Mouse (Mus musculus) neural tube, embryonic 14.5 days (tissue): ENCODE results near the gene Gm17662. TPM values are rescaled to one million over a fixed set of nuclear protein-coding genes. Genes with fewer than 3 reads are reported as not detected.

Experiments used
- ATAC-seq: fragments of 200-750 bp; cut with Nextera tagmentation; 2 replicates; pipeline ENCODE4 v1.8.0; 2017; ENCODE audit warnings: low read depth, mild to moderate bottlenecking, moderate TSS enrichment, moderate library complexity
- H3K27ac ChIP-seq: fragments of 300-500 bp; sonication (generic); 2 replicates; pipeline ENCODE4 v1.5.1; 2014; ENCODE audit warnings: low read depth, mild to moderate bottlenecking, control low read depth, low read length, moderate library complexity, mixed read lengths
- H3K27me3 ChIP-seq: fragments of 300-500 bp; sonication (generic); 2 replicates; pipeline ENCODE4 v1.6.1; 2014; ENCODE audit warnings: low read length; ENCODE audit not compliant: control insufficient read depth, insufficient read depth
- H3K36me3 ChIP-seq: fragments of 300-500 bp; sonication (generic); 2 replicates; pipeline ENCODE4 v1.6.1; 2014; ENCODE audit warnings: low read length, mixed read lengths; ENCODE audit not compliant: control insufficient read depth, insufficient read depth
- H3K4me1 ChIP-seq: fragments of 300-500 bp; sonication (generic); 2 replicates; pipeline ENCODE4 v1.6.1; 2014; ENCODE audit warnings: low read length; ENCODE audit not compliant: control insufficient read depth, insufficient read depth
- H3K4me2 ChIP-seq: fragments of 300-500 bp; sonication (generic); 2 replicates; pipeline ENCODE4 v1.6.1; 2014; ENCODE audit warnings: mild to moderate bottlenecking, low read depth, low read length, control low read depth
- H3K4me3 ChIP-seq: fragments of 300-500 bp; sonication (generic); 2 replicates; pipeline ENCODE4 v1.5.1; 2014; ENCODE audit warnings: low read depth, low read length, control low read depth, mixed read lengths
- H3K9ac ChIP-seq: fragments of 300-500 bp; sonication (generic); replicated peaks from 2 replicates; pipeline ENCODE4 v1.6.1; 2014; ENCODE audit warnings: low read depth, mild to moderate bottlenecking, control low read depth, low read length, mixed read lengths
- H3K9me3 ChIP-seq: fragments of 300-500 bp; sonication (generic); 2 replicates; pipeline ENCODE4 v1.6.1; 2016; ENCODE audit warnings: low read length; ENCODE audit not compliant: control insufficient read depth
- WGBS: fragments of 180-500 bp; shearing (Covaris S2); extraction: QIAGEN DNeasy Blood & Tissue Kit; methylation state at CpG from one replicate; pipeline ENCODE4 v1.1.7; 2014; 5-methylcytosine and 5-hydroxymethylcytosine counted together
- polyA plus RNA-seq: library from polyadenylated mRNA; unstranded; fragments of >200 nt; fragmentation: Nextera tagmentation; extraction: Ambion mirVana; gene quantifications from 2 replicates; pipeline ENCODE4 v1.2.1, GENCODE M21; 2014

Gm17662 gene
- polyA plus RNA-seq, 1 experiment from 2014 or later = not detected

DNA sequence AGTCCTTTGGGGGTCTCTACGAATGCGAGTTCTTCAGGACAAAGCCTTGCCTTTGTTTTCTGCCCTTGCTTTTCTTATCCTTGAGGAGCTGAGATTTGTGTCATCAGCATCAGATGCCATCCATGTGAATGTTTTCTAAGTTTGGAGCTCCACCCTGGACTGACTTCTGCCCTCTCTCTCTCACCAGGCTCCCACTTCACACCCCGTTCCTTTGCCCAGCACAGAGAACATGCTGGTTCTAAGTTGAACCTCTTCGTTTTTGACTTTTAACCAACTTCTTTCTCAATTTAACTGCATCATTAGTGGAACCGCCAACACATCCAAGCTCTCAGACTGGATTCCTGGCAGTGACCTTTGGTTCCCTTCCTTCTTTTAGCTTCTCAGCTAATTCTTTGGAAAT lies 13.1 kb downstream of the Gm17662 start:
- Histone ChIP-seq H3K9ac (no peak overlapping the region), H3K36me3 (no peaks in the 10 kb centered on the region), H3K27me3 (no peaks in the 10 kb centered on the region), H3K4me2 (no peak overlapping the region), H3K27ac (no peak overlapping the region), H3K4me1 (no peaks in the 10 kb centered on the region), H3K4me3 (no peak overlapping the region), H3K9me3 (no peaks in the 10 kb centered on the region)
- no peak for ATAC-seq
- 86% methylated on average over 5 of the region's 5 CpGs for WGBS

DNA sequence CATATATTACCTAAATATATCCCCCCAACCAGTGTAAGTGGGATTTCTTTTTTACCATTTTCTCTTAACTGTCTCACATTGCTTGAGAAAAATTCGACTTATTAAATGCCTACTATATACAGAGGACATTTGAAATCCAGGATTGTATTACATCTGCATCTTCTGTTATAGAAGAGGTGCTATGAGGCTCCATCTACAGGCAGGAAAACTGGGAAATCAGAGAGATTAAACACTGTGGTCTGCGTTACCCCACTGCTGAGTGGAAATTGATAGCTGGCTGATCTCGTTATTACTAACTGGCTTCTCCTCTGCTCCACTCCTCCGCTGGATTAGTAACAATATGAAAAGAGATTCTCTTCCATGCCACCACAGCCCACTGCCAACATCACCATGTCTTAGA lies 18.7 kb downstream of the Gm17662 start:
- Histone ChIP-seq H3K27me3 (no peaks in the 10 kb centered on the region), H3K4me1 (no peaks in the 10 kb centered on the region), H3K27ac (no peak overlapping the region), H3K9ac (no peak overlapping the region), H3K4me3 (no peak overlapping the region), H3K9me3 (no peaks in the 10 kb centered on the region), H3K4me2 (no peak overlapping the region), H3K36me3 (no peaks in the 10 kb centered on the region)
- ATAC-seq = no peak
- WGBS = 76% methylated on average over 4 of the region's 4 CpGs

DNA sequence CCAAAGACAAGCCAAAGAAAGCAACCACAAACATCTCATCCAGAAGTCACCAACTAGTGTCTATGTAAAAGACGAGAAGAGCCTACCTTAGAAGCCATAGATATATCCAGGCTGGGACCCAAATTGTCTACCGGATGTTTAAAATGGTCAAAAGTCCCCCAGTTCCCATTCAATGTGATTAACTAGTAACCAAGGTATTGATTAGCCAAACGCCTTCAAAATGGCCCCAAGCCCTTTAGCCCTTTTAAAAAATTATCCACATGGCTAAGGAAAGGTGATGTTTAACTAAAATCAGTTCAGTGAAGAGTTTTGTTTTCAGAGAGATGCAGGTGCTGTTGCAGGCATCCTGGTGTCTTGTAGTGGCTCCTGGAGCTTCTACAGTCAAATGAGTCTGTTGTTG lies 19.2 kb downstream of the Gm17662 start, which contains the start of gene C8a:
C8a (minus strand) TSS at position 76 of the 400 bp plus-strand sequence.
- no peak within 1 kb of the TSS for H3K4me2 ChIP-seq
- no peak for ATAC-seq
- H3K36me3 ChIP-seq = no peaks in the 10 kb centered on the region
- no peak within 1 kb of the TSS for H3K4me3 ChIP-seq
- no peaks in the 10 kb centered on the region for H3K9me3 ChIP-seq
- H3K27ac ChIP-seq = no peak within 1 kb of the TSS
- 87% methylated on average over 3 of the region's 3 CpGs for WGBS
- H3K4me1 ChIP-seq = no peaks in the 10 kb centered on the region
- H3K27me3 ChIP-seq = no peaks in the 10 kb centered on the region
- no peak within 1 kb of the TSS for H3K9ac ChIP-seq

DNA sequence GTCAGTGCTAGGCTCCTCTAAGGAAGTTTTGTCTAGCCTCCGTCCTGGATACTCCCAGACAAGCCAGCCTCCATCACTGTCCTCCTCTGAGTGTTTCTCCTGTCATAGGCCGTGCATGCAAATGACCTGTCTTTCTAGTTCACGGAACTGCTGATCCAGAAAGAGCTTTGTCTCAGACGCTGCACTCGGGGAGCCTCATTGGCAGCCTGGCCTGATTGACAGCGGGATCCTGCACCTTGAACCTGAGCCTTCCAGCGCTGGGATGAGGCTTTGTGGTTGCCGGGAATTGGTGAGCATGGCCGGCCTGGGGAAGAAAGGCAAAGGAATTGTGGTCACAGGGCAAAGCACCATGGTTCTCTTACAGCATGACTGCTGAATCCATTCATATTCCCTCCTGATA lies 30.4 kb downstream of the Gm17662 start:
- H3K4me3 ChIP-seq = no peak overlapping the region
- no peak overlapping the region for H3K9ac ChIP-seq
- ATAC-seq = no peak
- no peaks in the 10 kb centered on the region for H3K27me3 ChIP-seq
- no peak overlapping the region for H3K27ac ChIP-seq
- no peaks in the 10 kb centered on the region for H3K36me3 ChIP-seq
- H3K4me1 ChIP-seq = peaks cover 6% of the 10 kb centered on the region; the same call in 1 of the 2 replicates
- WGBS = 65% methylated on average over 9 of the region's 9 CpGs
- H3K4me2 ChIP-seq = no peak overlapping the region
- H3K9me3 ChIP-seq = no peaks in the 10 kb centered on the region

DNA sequence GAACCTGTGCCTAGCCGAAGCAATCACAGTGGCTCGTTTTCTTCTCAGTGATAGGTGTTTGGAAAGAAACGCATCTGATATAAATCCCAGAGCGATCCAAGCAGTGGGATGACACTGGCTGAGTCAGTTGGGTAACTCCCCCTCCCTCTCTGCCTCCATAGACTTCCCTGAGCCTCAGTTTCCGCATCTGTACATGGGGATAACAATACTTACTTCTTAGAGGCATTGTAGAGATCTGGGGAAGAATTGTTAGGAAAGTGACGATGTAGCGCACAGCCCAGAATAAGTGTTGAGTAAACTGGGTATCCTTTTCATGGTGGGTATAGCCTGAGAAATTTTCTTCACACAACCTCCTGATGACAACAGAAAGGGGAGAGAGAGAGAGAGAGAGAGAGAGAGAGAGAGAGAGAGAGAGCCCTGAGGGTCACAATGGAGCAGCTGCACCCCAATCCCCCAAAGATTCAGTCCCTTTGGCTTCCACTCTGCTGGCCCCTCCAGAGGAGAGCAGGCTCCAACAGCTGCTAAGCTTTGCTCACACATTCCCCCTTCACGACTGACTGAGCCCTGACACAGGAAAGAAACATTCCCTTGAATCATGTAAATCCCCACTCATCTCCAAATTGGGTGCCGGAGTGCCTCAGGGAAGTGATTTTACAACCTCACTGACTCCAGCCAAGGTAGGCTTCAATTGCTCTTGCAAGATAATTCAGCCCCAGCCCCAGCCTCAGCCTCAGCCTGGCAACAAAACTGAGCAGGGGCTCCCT lies 31.6 kb downstream of the Gm17662 start:
- Histone ChIP-seq H3K27ac (no peak overlapping the region), H3K4me2 (no peak overlapping the region), H3K27me3 (no peaks in the 10 kb centered on the region), H3K4me1 (peaks cover 6% of the 10 kb centered on the region; the same call in 1 of the 2 replicates), H3K9ac (no peak overlapping the region), H3K4me3 (no peak overlapping the region), H3K36me3 (no peaks in the 10 kb centered on the region), H3K9me3 (no peaks in the 10 kb centered on the region)
- ATAC-seq = peak; percentile 56; the same call in 1 of the 2 replicates
- 72% methylated on average over 9 of the region's 9 CpGs for WGBS

DNA sequence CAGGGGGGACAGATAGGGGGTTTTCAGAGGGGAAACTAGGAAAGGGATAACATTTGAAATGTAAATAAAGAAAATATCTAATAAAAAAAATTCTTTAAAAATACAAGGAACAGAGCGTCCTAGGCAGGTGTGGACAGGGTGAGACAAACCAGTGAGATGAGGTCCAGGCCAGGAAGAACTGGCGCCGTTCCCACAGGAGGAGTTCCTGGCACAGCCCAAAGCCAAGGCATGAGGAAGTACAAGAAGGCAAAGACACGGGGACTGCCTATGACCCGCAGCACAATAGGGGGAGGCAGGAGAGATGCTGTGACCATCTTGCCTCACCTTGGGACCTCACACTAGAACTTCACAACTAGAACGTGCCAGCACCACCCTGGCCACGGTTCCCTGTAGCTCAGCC lies 34.6 kb downstream of the Gm17662 start:
- H3K4me1 ChIP-seq = peaks cover 6% of the 10 kb centered on the region; the same call in 1 of the 2 replicates
- no peak overlapping the region for H3K9ac ChIP-seq
- no peaks in the 10 kb centered on the region for H3K36me3 ChIP-seq
- no peak for ATAC-seq
- no peak overlapping the region for H3K27ac ChIP-seq
- no peaks in the 10 kb centered on the region for H3K9me3 ChIP-seq
- H3K27me3 ChIP-seq = no peaks in the 10 kb centered on the region
- H3K4me3 ChIP-seq = no peak overlapping the region
- no peak overlapping the region for H3K4me2 ChIP-seq
- WGBS = 92% methylated on average over 7 of the region's 7 CpGs

DNA sequence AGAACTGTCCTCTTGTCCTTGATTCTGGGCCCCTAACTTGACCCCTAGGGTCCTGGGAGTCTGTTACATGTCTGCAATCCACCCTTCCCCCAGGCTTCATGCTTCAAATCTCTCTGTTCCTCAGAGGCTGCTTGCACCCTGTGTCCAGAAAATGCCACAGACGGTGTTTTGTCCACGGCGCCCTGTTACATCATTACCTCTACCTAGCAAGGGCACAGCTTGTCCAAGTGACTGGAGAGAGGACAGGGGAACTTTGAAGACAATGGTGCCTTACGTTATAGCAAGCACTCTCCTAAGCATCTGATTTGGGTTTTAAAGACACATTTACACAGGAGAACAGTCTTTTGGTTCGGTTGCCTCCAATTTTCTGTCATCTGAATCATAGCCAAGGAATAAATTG lies 36.5 kb downstream of the Gm17662 start:
- no peak for ATAC-seq
- Histone ChIP-seq H3K36me3 (no peaks in the 10 kb centered on the region), H3K4me2 (no peak overlapping the region), H3K4me3 (no peak overlapping the region), H3K4me1 (peaks cover 6% of the 10 kb centered on the region; the same call in 1 of the 2 replicates), H3K27me3 (no peaks in the 10 kb centered on the region), H3K9me3 (no peaks in the 10 kb centered on the region), H3K9ac (no peak overlapping the region), H3K27ac (no peak overlapping the region)
- 82% methylated on average over 5 of the region's 5 CpGs for WGBS

DNA sequence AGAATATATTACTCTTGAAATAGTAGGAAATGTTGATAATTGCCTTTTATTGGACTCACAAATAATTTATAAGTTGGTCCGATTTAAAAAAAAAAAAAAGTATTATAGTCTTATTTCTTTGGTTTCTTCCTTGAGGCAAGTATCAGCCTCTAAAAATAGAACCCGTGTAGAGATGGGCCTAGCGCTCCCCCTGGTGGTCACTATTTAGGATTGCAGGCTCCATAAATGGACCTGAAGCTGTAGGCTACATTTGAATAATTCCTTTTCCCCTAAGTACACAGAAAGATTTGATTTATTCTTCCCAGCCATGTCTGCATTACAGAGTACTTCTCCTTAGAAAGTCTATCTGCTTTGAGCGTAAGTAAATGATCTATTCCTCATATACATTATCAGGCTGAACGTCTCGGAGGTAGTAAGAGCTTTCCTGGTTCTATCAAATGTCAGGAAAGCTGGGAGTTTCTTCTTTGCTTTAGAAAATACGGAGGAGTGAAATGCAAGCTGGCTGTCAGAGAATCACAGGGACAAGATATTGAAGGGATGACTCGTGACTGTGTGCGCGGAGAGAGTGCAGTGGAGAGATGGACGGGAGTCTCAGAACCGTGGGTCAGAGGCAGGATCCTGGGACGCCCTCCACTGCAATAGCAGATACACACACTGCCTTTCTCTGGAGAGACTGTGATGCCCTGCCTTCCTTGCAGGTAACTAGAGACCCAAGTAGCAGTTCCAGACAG lies 37.0 kb downstream of the Gm17662 start:
- no peaks in the 10 kb centered on the region for H3K27me3 ChIP-seq
- peaks cover 3% of the 10 kb centered on the region; the same call in 1 of the 2 replicates for H3K4me1 ChIP-seq
- no peak overlapping the region for H3K4me3 ChIP-seq
- no peaks in the 10 kb centered on the region for H3K36me3 ChIP-seq
- WGBS = 59% methylated on average over 13 of the region's 13 CpGs
- H3K9ac ChIP-seq = no peak overlapping the region
- no peak for ATAC-seq
- no peak overlapping the region for H3K4me2 ChIP-seq
- H3K27ac ChIP-seq = no peak overlapping the region
- no peaks in the 10 kb centered on the region for H3K9me3 ChIP-seq

DNA sequence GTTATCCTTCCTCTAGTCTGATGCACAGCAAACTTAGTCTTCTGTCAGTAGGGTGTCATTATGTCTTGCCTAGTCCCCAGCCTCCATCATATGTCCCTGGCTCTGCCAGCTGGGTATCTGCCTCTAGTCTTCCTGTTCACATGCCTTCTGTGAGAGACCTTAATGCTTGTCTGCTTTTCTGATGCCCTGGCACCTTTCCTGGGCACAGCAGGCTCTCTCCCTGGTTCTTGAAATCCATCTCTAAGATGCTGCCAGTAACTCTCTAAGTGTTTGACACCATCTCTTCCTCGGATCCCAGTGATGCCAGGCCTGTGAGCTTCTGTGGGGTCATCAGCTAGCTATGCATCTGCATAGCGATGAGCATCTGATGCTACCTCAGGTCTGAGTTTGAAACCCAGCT lies 45.7 kb downstream of the Gm17662 start:
- no peak for ATAC-seq
- Histone ChIP-seq H3K27me3 (no peaks in the 10 kb centered on the region), H3K27ac (no peak overlapping the region), H3K4me2 (no peak overlapping the region), H3K9me3 (no peaks in the 10 kb centered on the region), H3K4me3 (no peak overlapping the region), H3K9ac (no peak overlapping the region), H3K4me1 (no peaks in the 10 kb centered on the region), H3K36me3 (no peaks in the 10 kb centered on the region)
- WGBS = 79% methylated on average over 2 of the region's 2 CpGs
